Mouse (Mus musculus) MEL (cell line): ENCODE measurements around the gene Rilpl1. TPM values are rescaled to one million over a fixed set of nuclear protein-coding genes. Genes with fewer than 3 reads are reported as not detected.

ENCODE experiments used
- DNase-seq: peaks from one replicate; pipeline ENCODE4 v3.0.0; 2011; ENCODE audit warnings: low read depth, low spot score
- H3K27ac ChIP-seq: 2 replicates; pipeline ENCODE4 v1.5.1; 2012; ENCODE audit warnings: low read depth, mild to moderate bottlenecking, control low read depth, low read length, moderate library complexity; ENCODE audit not compliant: control insufficient read depth
- H3K27me3 ChIP-seq, 2 experiments: fragments of 150-350 bp in 1 of 2; sonication (generic) in 1 of 2; 2 replicates each; pipeline ENCODE4 v1.6.1; 2012; ENCODE audit warnings: low read length in 2 of 2, mild to moderate bottlenecking in 2 of 2, improper control_type of control experiment in 1 of 2, moderate library complexity in 1 of 2; ENCODE audit not compliant: insufficient read depth in 2 of 2, control insufficient read depth in 1 of 2
- H3K36me3 ChIP-seq, 2 experiments: 2 replicates each; pipeline ENCODE4 v1.6.1; 2012 to 2014; ENCODE audit warnings: low read length in 2 of 2, improper control_type of control experiment in 1 of 2, inconsistent platforms in 1 of 2, mild to moderate bottlenecking in 1 of 2; ENCODE audit not compliant: insufficient read depth in 2 of 2, control insufficient read depth in 1 of 2
- H3K4me1 ChIP-seq, 2 experiments: fragments of 150-350 bp in 1 of 2; sonication (generic) in 1 of 2; 2 replicates each; pipeline ENCODE4 v1.6.1; 2012; ENCODE audit warnings: low read length in 2 of 2, improper control_type of control experiment in 1 of 2, mild to moderate bottlenecking in 1 of 2; ENCODE audit not compliant: insufficient read depth in 2 of 2, control insufficient read depth in 1 of 2
- H3K4me3 ChIP-seq, 2 experiments: fragments of 150-350 bp in 1 of 2; sonication (generic) in 1 of 2; 2 replicates each; pipeline ENCODE4 v1.5.1; 2012; ENCODE audit warnings: low read depth in 2 of 2, low read length in 2 of 2, mild to moderate bottlenecking in 2 of 2, moderate library complexity in 2 of 2, control low read depth in 1 of 2, improper control_type of control experiment in 1 of 2; ENCODE audit not compliant: control insufficient read depth in 1 of 2, insufficient read depth in 1 of 2
- H3K79me2 ChIP-seq: 2 replicates; pipeline ENCODE4 v1.6.1; 2012; ENCODE audit warnings: mild to moderate bottlenecking, low read length, moderate library complexity; ENCODE audit not compliant: control insufficient read depth, poor library complexity, insufficient read depth
- H3K9ac ChIP-seq: 2 replicates; pipeline ENCODE4 v1.6.1; 2012; ENCODE audit warnings: low read depth, mild to moderate bottlenecking, control low read depth, low read length, moderate library complexity; ENCODE audit not compliant: control insufficient read depth, poor library complexity, severe bottlenecking
- H3K9me3 ChIP-seq: fragments of 150-350 bp; sonication (generic); replicated peaks from 2 replicates; pipeline ENCODE4 v1.6.1; 2012; ENCODE audit warnings: mild to moderate bottlenecking, low read length, improper control_type of control experiment, moderate library complexity; ENCODE audit not compliant: insufficient read depth
- BHLHE40 ChIP-seq: IDR thresholded peaks from 2 replicates; pipeline ENCODE4 v1.6.1; 2012; ENCODE audit warnings: low read depth, mild to moderate bottlenecking, inconsistent platforms, low read length, improper control_type of control experiment, borderline replicate concordance
- CHD1 ChIP-seq: IDR thresholded peaks from 2 replicates; pipeline ENCODE4 v1.6.1; 2012; ENCODE audit warnings: low read depth, mild to moderate bottlenecking, inconsistent platforms, low read length, improper control_type of control experiment
- CHD2 ChIP-seq: IDR thresholded peaks from 2 replicates; pipeline ENCODE4 v1.6.1; 2011; ENCODE audit warnings: low read length, improper control_type of control experiment
- E2F4 ChIP-seq: IDR thresholded peaks from 2 replicates; pipeline ENCODE4 v1.6.1; 2011; ENCODE audit warnings: low read depth, low read length, improper control_type of control experiment, borderline replicate concordance
- ETS1 ChIP-seq: IDR thresholded peaks from 2 replicates; pipeline ENCODE4 v1.6.1; 2012; ENCODE audit warnings: low read depth, mild to moderate bottlenecking, inconsistent platforms, low read length, improper control_type of control experiment, moderate library complexity
- GATA1 ChIP-seq: IDR thresholded peaks from 2 replicates; pipeline ENCODE4 v1.6.1; 2011; ENCODE audit warnings: low read depth, low read length, improper control_type of control experiment
- HCFC1 ChIP-seq: IDR thresholded peaks from 2 replicates; pipeline ENCODE4 v1.6.1; 2012; ENCODE audit warnings: low read depth, mild to moderate bottlenecking, inconsistent platforms, low read length, improper control_type of control experiment, moderate library complexity
- MAX ChIP-seq: IDR thresholded peaks from 2 replicates; pipeline ENCODE4 v1.6.1; 2011; ENCODE audit warnings: low read length, improper control_type of control experiment
- NELFE ChIP-seq: IDR thresholded peaks from 2 replicates; pipeline ENCODE4 v1.6.1; 2011; ENCODE audit warnings: low read depth, low read length, improper control_type of control experiment
- NRF1 ChIP-seq: IDR thresholded peaks from 2 replicates; pipeline ENCODE4 v1.6.1; 2014; ENCODE audit warnings: low read depth, mild to moderate bottlenecking, inconsistent platforms, low read length, improper control_type of control experiment, moderate library complexity; ENCODE audit not compliant: poor library complexity, insufficient read depth, severe bottlenecking
- RAD21 ChIP-seq: IDR thresholded peaks from 2 replicates; pipeline ENCODE4 v1.6.1; 2011; ENCODE audit warnings: mild to moderate bottlenecking, low read depth, low read length, improper control_type of control experiment
- TBP ChIP-seq: IDR thresholded peaks from 2 replicates; pipeline ENCODE4 v1.8.0; 2011; ENCODE audit warnings: low read depth, low read length, improper control_type of control experiment
- TCF12 ChIP-seq: IDR thresholded peaks from 2 replicates; pipeline ENCODE4 v1.6.1; 2014; ENCODE audit warnings: low read depth, mild to moderate bottlenecking, inconsistent platforms, low read length, improper control_type of control experiment, moderate library complexity
- UBTF ChIP-seq: IDR thresholded peaks from 2 replicates; pipeline ENCODE4 v1.6.1; 2012; ENCODE audit warnings: low read depth, mild to moderate bottlenecking, inconsistent platforms, low read length, improper control_type of control experiment, moderate library complexity, borderline replicate concordance; ENCODE audit not compliant: insufficient read depth
- USF1 ChIP-seq: IDR thresholded peaks from 2 replicates; pipeline ENCODE4 v1.6.1; 2014; ENCODE audit warnings: low read depth, mild to moderate bottlenecking, inconsistent platforms, low read length, improper control_type of control experiment, moderate library complexity
- USF2 ChIP-seq, 2 experiments: IDR thresholded peaks; 2 replicates each; pipeline ENCODE4 v1.6.1; 2011 to 2012; ENCODE audit warnings: improper control_type of control experiment in 2 of 2, low read length in 2 of 2, borderline replicate concordance in 1 of 2, inconsistent platforms in 1 of 2, low read depth in 1 of 2, mild to moderate bottlenecking in 1 of 2; ENCODE audit not compliant: insufficient read depth in 1 of 2
- ZNF384 ChIP-seq: IDR thresholded peaks from 2 replicates; pipeline ENCODE4 v1.6.1; 2012; ENCODE audit warnings: low read depth, mild to moderate bottlenecking, inconsistent platforms, low read length, improper control_type of control experiment
- polyA plus RNA-seq, 2 experiments: library from polyadenylated mRNA; stranded (reverse) in 1 of 2; unstranded in 1 of 2; fragments of >175 nt in 1 of 2; fragments of >200 nt in 1 of 2; gene quantifications; 2 replicates each; pipeline versions ENCODE4 v1.2.1 to v1.2.4; 2012; ENCODE audit warnings: low replicate concordance in 2 of 2, low read depth in 1 of 2; ENCODE audit not compliant: insufficient read length in 2 of 2, insufficient read depth in 1 of 2, missing spikeins in 1 of 2
- total RNA-seq: library from RNA; depleted of rRNA; stranded (reverse); fragments of 300-350 nt; gene quantifications from 2 replicates; pipeline ENCODE4 v1.2.3, GENCODE M21; 2012

The Rilpl1 gene
- total and polyA plus RNA-seq, 3 experiments, result 5.7 to 8.6 TPM; not detected in 1

GRCm38 (mm10) chr5:124509742-124510237, 21.4 kb downstream of the Rilpl1 start:
- no peak overlapping the region for H3K4me3 ChIP-seq
- TF ChIP-seq HCFC1 (no peak), TCF12 (no peak), USF1 (no peak), UBTF (no peak), NELFE (no peak), MAX (no peak), NRF1 (no peak), ZNF384 (no peak), ETS1 (no peak), BHLHE40 (no peak), RAD21 (no peak), GATA1 (no peak)
- H3K4me1 ChIP-seq, result no peaks in the 10 kb centered on the region
- H3K27ac ChIP-seq, result no peak overlapping the region
- no peak for DNase-seq
- no peaks in the 10 kb centered on the region for H3K9me3 ChIP-seq
- H3K27me3 ChIP-seq, result no peaks in the 10 kb centered on the region
- H3K79me2 ChIP-seq, result no peaks in the 10 kb centered on the region
- H3K36me3 ChIP-seq, result no peaks in the 10 kb centered on the region
- H3K9ac ChIP-seq, result no peak overlapping the region

- Histone ChIP-seq H3K36me3 (no peaks in the 10 kb centered on the region), H3K4me1 (no peaks in the 10 kb centered on the region), H3K27ac (no peak overlapping the region), H3K9me3 (no peaks in the 10 kb centered on the region), H3K79me2 (no peaks in the 10 kb centered on the region), H3K9ac (no peak overlapping the region), H3K4me3 (no peak overlapping the region), H3K27me3 (no peaks in the 10 kb centered on the region)
- no peak for DNase-seq
- no peak for TF ChIP-seq CHD1
- no peak for TF ChIP-seq UBTF
- TF ChIP-seq USF2 (IDR thresholded peaks at IDR 0.05; ENCODE audit: borderline replicate concordance in 1 of 2, insufficient read depth in 1 of 2, low read depth in 1 of 2, low read length in 2 of 2), result no peak
- TF ChIP-seq TBP, result no peak
- no peak for TF ChIP-seq CHD2
- TF ChIP-seq RAD21, result no peak
- TF ChIP-seq E2F4, result no peak
- TF ChIP-seq NELFE, result no peak
Measured at GRCm38 (mm10) chr5:124509200-124509599, 22.0 kb downstream of the Rilpl1 start.
